Mouse (Mus musculus): ENCODE data around the gene Pfdn2.

DNA sequence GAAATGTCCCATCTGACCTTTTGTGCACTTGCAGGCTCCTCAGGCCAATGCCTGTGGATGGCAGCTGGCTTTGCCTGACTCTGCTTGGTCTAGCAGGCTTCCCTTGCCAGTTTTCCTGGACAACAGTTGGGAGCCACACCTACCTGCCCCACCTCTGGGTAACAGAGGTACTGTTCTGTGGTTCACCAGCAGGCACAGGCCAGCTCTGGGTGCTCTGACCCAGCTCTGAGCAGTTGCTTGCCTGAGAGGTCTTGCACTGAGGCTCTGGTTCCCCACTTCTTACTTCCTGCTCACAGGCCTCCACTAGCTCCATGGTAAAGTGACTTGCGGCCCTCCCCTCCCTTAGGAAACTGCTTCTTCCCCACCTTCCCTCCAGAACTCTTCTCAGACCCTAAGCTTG is 23.5 kb upstream of the Pfdn2 start:
- TF ChIP-seq CTCF (IDR thresholded peaks at IDR 0.05) (no peak), EP300 (IDR thresholded peaks at IDR 0.05; ENCODE audit: insufficient read depth, low read depth, low read length) (no peak)

Data from heart, adult 2 months (tissue).